Mouse (Mus musculus): ENCODE data around the gene 2010300C02Rik.
"Not testable (repeated sequence)": the region's sequence is repeated elsewhere in the genome, so short reads cannot be mapped to it uniquely, and the experiment has no call there.

2010300C02Rik gene

GRCm38 (mm10) chr1:37719761-37720640, at the start of gene 2010300C02Rik:
Gene 2010300C02Rik, minus strand, starts transcription at chr1:37720085.
- DNase-seq (ENCODE audit: low read depth, low spot score) = peak; percentile 75

- no peak for DNase-seq (ENCODE audit: low read depth, low spot score)
These were observed 39.5 kb upstream of the 2010300C02Rik start for GRCm38 (mm10) chr1:37759407-37759806.

GRCm38 (mm10) chr1:37744650-37745259, 24.9 kb upstream of the 2010300C02Rik start:
- DNase-seq (ENCODE audit: low read depth, low spot score) = no peak

- no peak for DNase-seq (ENCODE audit: low read depth, low spot score)
These were observed 22.9 kb upstream of the 2010300C02Rik start for GRCm38 (mm10) chr1:37742602-37743270.

- DNase-seq (ENCODE audit: low read depth, low spot score) = no peak
These were observed 22.2 kb upstream of the 2010300C02Rik start for GRCm38 (mm10) chr1:37742126-37742525.

- no peak for DNase-seq (ENCODE audit: low read depth, low spot score)
These were observed 20.4 kb upstream of the 2010300C02Rik start for GRCm38 (mm10) chr1:37740161-37740802.

GRCm38 (mm10) chr1:37738895-37739294, 19.0 kb upstream of the 2010300C02Rik start:
- DNase-seq (ENCODE audit: low read depth, low spot score) = no peak

GRCm38 (mm10) chr1:37737045-37737444, 17.2 kb upstream of the 2010300C02Rik start:
- peak; percentile 72 for DNase-seq (ENCODE audit: low read depth, low spot score)

GRCm38 (mm10) chr1:37735932-37736331, 16.0 kb upstream of the 2010300C02Rik start:
- no peak for DNase-seq (ENCODE audit: low read depth, low spot score)

- no peak for DNase-seq (ENCODE audit: low read depth, low spot score)
These were observed 15.0 kb upstream of the 2010300C02Rik start for GRCm38 (mm10) chr1:37734841-37735240.

GRCm38 (mm10) chr1:37729353-37729752, 9.5 kb upstream of the 2010300C02Rik start:
- no peak for DNase-seq (ENCODE audit: low read depth, low spot score)

GRCm38 (mm10) chr1:37728053-37728452, 8.2 kb upstream of the 2010300C02Rik start:
- DNase-seq (ENCODE audit: low read depth, low spot score) = no peak

GRCm38 (mm10) chr1:37727186-37727585, 7.3 kb upstream of the 2010300C02Rik start:
- DNase-seq (ENCODE audit: low read depth, low spot score) = no peak

GRCm38 (mm10) chr1:37726426-37726825, 6.5 kb upstream of the 2010300C02Rik start:
- no peak for DNase-seq (ENCODE audit: low read depth, low spot score)

GRCm38 (mm10) chr1:37725880-37726279, 6.0 kb upstream of the 2010300C02Rik start:
- DNase-seq (ENCODE audit: low read depth, low spot score) = no peak

GRCm38 (mm10) chr1:37721092-37721491, 1.2 kb upstream of the 2010300C02Rik start:
- DNase-seq (ENCODE audit: low read depth, low spot score) = no peak

GRCm38 (mm10) chr1:37719030-37719723, 708 bp downstream of the 2010300C02Rik start:
- peak; percentile 57 for DNase-seq (ENCODE audit: low read depth, low spot score)

GRCm38 (mm10) chr1:37718516-37718915, 1.4 kb downstream of the 2010300C02Rik start:
- DNase-seq (ENCODE audit: low read depth, low spot score) = no peak

GRCm38 (mm10) chr1:37717415-37718195, 2.3 kb downstream of the 2010300C02Rik start:
- DNase-seq (ENCODE audit: low read depth, low spot score) = no peak

GRCm38 (mm10) chr1:37712357-37712737, 7.5 kb downstream of the 2010300C02Rik start:
- DNase-seq (ENCODE audit: low read depth, low spot score) = not testable (repeated sequence)
